Mouse (Mus musculus) ES-E14 (cell line): ENCODE results near the gene 2410131K14Rik.

ENCODE experiments used
- CHD2 ChIP-seq: IDR thresholded peaks from 2 replicates; pipeline ENCODE4 v1.6.1; 2014; ENCODE audit warnings: mild to moderate bottlenecking, low read depth, low read length, inconsistent platforms
- HCFC1 ChIP-seq: IDR thresholded peaks from 2 replicates; pipeline ENCODE4 v1.6.1; 2012; ENCODE audit warnings: low read length, inconsistent platforms, borderline replicate concordance; ENCODE audit not compliant: insufficient read depth
- ZC3H11A ChIP-seq: IDR thresholded peaks from 2 replicates; pipeline ENCODE4 v1.6.1; 2012; ENCODE audit warnings: low read depth, mild to moderate bottlenecking, inconsistent platforms, low read length, borderline replicate concordance
- ZNF384 ChIP-seq: IDR thresholded peaks from 2 replicates; pipeline ENCODE4 v1.6.1; 2012; ENCODE audit warnings: low read depth, low read length, inconsistent platforms

DNA sequence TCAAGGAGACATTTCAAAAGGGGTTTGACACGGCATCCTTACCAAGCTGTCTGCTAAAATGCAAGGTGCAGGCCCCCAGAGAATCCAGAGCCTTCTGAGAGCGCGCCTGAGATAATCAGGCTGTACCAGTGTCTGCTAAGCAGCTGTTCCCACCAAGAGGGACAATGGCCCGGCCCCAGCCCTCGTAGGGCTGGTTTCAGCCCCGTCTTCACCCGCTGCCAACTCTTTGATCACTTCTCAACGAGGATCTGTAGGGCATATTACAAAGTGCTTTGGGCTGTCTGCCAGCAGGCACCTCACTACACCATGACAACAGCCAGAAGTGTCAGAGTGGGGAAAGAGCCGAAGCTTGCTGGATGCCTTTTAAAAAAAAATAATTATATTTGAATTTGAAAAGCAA, 29.5 kb downstream of the 2410131K14Rik start:
- no peak for TF ChIP-seq ZNF384
- TF ChIP-seq CHD2, result no peak
- TF ChIP-seq ZC3H11A, result no peak
- no peak for TF ChIP-seq HCFC1
